Mouse (Mus musculus) bone marrow macrophage, adult 2 months (primary cell): ENCODE data around the gene Gcgr. TPM values are rescaled to one million over a fixed set of nuclear protein-coding genes. Genes with fewer than 3 reads are reported as not detected.
A peak's percentile ranks its signal among the peaks of the same experiment; 100 is the strongest.

Experiments used
- H3K27ac ChIP-seq: 2 replicates; pipeline ENCODE4 v1.5.1; 2012; ENCODE audit warnings: low read depth, low read length; ENCODE audit not compliant: insufficient read depth
- H3K4me1 ChIP-seq: 2 replicates; pipeline ENCODE4 v1.6.1; 2012; ENCODE audit warnings: low read length; ENCODE audit not compliant: control insufficient read depth, insufficient read depth
- H3K4me3 ChIP-seq: 2 replicates; pipeline ENCODE4 v1.5.1; 2012; ENCODE audit warnings: mild to moderate bottlenecking, low read length, moderate library complexity; ENCODE audit not compliant: insufficient read depth
- CTCF ChIP-seq: IDR thresholded peaks from 2 replicates; pipeline ENCODE4 v1.5.1; 2012; ENCODE audit warnings: low read depth, mild to moderate bottlenecking, low read length, moderate library complexity
- POLR2A ChIP-seq: IDR thresholded peaks from 2 replicates; pipeline ENCODE4 v1.6.1; 2012; ENCODE audit warnings: mild to moderate bottlenecking, low read depth, low read length, borderline replicate concordance
- polyA plus RNA-seq: library from polyadenylated mRNA; stranded (reverse); fragments of >200 nt; gene quantifications from 2 replicates; pipeline ENCODE4 v1.2.4, GENCODE M21; 2012; ENCODE audit not compliant: missing spikeins, insufficient read depth, insufficient read length

The Gcgr gene
- polyA plus RNA-seq, result not detected in 2 replicates

- Histone ChIP-seq H3K4me1 (peaks cover 12% of the 10 kb centered on the region), H3K27ac (no peak within 1 kb of the TSS), H3K4me3 (peak within 1 kb of the TSS; percentile 47)
- TF ChIP-seq POLR2A, result no peak
- no peak for TF ChIP-seq CTCF
Observed at GRCm38 (mm10) chr11:120530085-120530964, at the start of gene Gcgr. TSS of gene Gcgr (plus strand) at chr11:120530699.

GRCm38 (mm10) chr11:120483448-120483934, 47.0 kb upstream of the Gcgr start:
- TF ChIP-seq CTCF (no peak), POLR2A (no peak)
- peak overlapping the region; percentile 45; the same call in 1 of the 2 replicates for H3K27ac ChIP-seq
- peaks cover 4% of the 10 kb centered on the region; the same call in 1 of the 2 replicates for H3K4me1 ChIP-seq
- H3K4me3 ChIP-seq, result peak overlapping the region; percentile 98

- Histone ChIP-seq H3K27ac (peak within 1 kb of the TSS; percentile 66), H3K4me3 (peak within 1 kb of the TSS; percentile 98), H3K4me1 (peaks cover 4% of the 10 kb centered on the region)
- TF ChIP-seq CTCF (no peak), POLR2A (0 out of 2 replicates have a peak, but pooled peaks have one; percentile 58)
Observed at GRCm38 (mm10) chr11:120484265-120484981, 46.1 kb upstream of the Gcgr start, which contains the start of gene Mrpl12. TSS of gene Mrpl12 (plus strand) at chr11:120484613.

- Histone ChIP-seq H3K4me1 (peaks cover 7% of the 10 kb centered on the region), H3K4me3 (peak overlapping the region; percentile 98), H3K27ac (peak overlapping the region; percentile 66)
- TF ChIP-seq CTCF (no peak), POLR2A (no peak)
Observed at GRCm38 (mm10) chr11:120485251-120485650, 45.2 kb upstream of the Gcgr start.

- Histone ChIP-seq H3K27ac (no peak overlapping the region), H3K4me1 (peaks cover 23% of the 10 kb centered on the region), H3K4me3 (no peak overlapping the region)
- TF ChIP-seq CTCF, result no peak
- TF ChIP-seq POLR2A, result no peak
Observed at GRCm38 (mm10) chr11:120488516-120488915, 42.0 kb upstream of the Gcgr start.

GRCm38 (mm10) chr11:120489054-120489761, 41.3 kb upstream of the Gcgr start:
- H3K27ac ChIP-seq, result 0 out of 2 replicates have a peak overlapping the region, but pooled peaks have one; percentile 21
- TF ChIP-seq POLR2A (no peak), CTCF (peak; percentile 86)
- H3K4me1 ChIP-seq, result peaks cover 30% of the 10 kb centered on the region
- no peak overlapping the region for H3K4me3 ChIP-seq

GRCm38 (mm10) chr11:120490291-120491046, 40.0 kb upstream of the Gcgr start:
- Histone ChIP-seq H3K27ac (no peak overlapping the region), H3K4me1 (peaks cover 32% of the 10 kb centered on the region), H3K4me3 (no peak overlapping the region)
- TF ChIP-seq CTCF, result no peak
- TF ChIP-seq POLR2A, result no peak

- peaks cover 28% of the 10 kb centered on the region for H3K4me1 ChIP-seq
- TF ChIP-seq CTCF, result no peak
- peak within 1 kb of the TSS; percentile 74 for H3K27ac ChIP-seq
- H3K4me3 ChIP-seq, result peak within 1 kb of the TSS; percentile 89
Observed at GRCm38 (mm10) chr11:120491317-120492023, 39.0 kb upstream of the Gcgr start, which contains the start of gene Slc25a10. TSS of gene Slc25a10 (plus strand) at chr11:120491840.
